Mouse (Mus musculus): Measurements from ENCODE around the gene Abhd6. TPM values are rescaled to one million over a fixed set of nuclear protein-coding genes. Genes with fewer than 3 reads are reported as not detected.
A peak's percentile ranks its signal among the peaks of the same experiment; 100 is the strongest.

Abhd6 gene
- polyA plus RNA-seq, 1 experiment from 2014 or later = 33.5 TPM

DNA sequence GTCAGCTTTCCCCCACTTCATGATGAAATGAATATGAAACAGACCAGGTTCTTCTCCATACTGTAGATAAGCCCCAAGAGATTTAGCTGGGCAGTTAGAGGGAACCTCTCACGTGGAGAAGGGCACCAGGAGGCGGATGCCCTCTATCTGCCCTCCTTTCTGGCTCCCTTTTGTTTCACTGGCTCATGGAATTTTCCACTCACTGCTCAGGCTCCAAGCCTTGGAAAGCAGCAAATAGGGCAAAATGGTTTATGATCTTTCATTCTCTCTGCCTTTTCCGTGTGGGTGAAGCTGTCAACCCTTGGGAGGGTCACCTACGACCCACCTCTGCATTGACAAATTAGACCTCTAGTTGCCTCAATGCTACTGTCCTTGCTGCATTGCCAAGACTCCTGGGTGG is 27.8 kb downstream of the Abhd6 start:
- Histone ChIP-seq H3K4me1 (ENCODE audit: control insufficient read depth, insufficient read depth, low read length) (peaks cover 2% of the 10 kb centered on the region; the same call in 1 of the 2 replicates), H3K4me2 (ENCODE audit: low read length) (no peak overlapping the region), H3K27ac (ENCODE audit: low read depth, low read length) (no peak overlapping the region), H3K9ac (ENCODE audit: low read length) (no peak overlapping the region), H3K9me3 (replicated peaks; ENCODE audit: control insufficient read depth, low read length) (no peaks in the 10 kb centered on the region), H3K27me3 (replicated peaks; ENCODE audit: control insufficient read depth, insufficient read depth, low read length) (no peaks in the 10 kb centered on the region), H3K36me3 (ENCODE audit: control insufficient read depth, insufficient read depth, low read length) (no peaks in the 10 kb centered on the region), H3K4me3 (ENCODE audit: low read depth, low read length) (no peak overlapping the region)
- no peak for DNase-seq (ENCODE audit: low spot score)
- no peak for ATAC-seq
- 67% methylated on average over 4 of the region's 4 CpGs for WGBS

DNA sequence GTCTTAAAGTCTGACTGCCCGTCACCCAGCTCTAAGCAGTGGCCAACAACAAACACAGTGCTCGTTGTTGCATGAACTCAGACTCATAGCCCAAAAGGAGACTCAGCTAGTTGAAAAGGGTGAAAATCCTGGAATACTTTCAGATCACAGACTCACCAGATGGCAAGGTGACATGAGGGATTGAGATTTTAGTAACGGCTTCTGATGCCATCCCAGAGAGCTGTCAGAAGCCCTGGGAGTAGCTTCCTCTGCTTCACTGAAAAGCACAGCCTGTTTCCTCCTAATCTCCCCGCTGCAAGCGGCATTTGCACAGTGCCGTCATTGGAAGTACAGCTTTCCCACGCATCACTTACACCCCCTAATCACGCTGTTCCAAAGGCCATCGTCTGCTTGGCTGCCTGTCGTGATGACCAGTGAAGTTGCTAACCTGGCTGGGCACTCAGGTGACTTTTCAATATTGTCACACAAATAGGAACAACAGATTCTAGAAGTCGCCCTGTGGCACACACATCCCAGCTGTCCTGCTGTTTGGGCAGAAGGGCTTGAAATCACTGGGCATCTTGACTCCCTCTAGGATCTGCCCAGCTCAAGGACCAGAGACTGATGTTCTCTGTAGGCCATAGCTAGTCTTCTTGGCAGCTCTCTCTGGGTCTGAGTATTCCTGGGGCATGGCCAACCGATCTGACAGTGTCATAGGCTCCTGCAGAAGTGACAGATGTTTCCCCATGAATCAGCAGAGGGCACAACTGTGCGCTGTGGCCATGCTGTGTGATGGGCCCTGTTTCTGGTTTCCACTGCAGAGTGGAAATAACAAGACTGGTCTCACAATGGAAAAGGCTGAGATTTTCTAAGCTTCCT is 29.6 kb downstream of the Abhd6 start:
- Histone ChIP-seq H3K9me3 (replicated peaks; ENCODE audit: control insufficient read depth, low read length) (no peaks in the 10 kb centered on the region), H3K9ac (ENCODE audit: low read length) (no peak overlapping the region), H3K4me2 (ENCODE audit: low read length) (no peak overlapping the region), H3K36me3 (ENCODE audit: control insufficient read depth, insufficient read depth, low read length) (no peaks in the 10 kb centered on the region), H3K4me1 (ENCODE audit: control insufficient read depth, insufficient read depth, low read length) (peaks cover 2% of the 10 kb centered on the region; the same call in 1 of the 2 replicates), H3K27me3 (replicated peaks; ENCODE audit: control insufficient read depth, insufficient read depth, low read length) (no peaks in the 10 kb centered on the region), H3K4me3 (ENCODE audit: low read depth, low read length) (no peak overlapping the region), H3K27ac (ENCODE audit: low read depth, low read length) (no peak overlapping the region)
- DNase-seq (ENCODE audit: low spot score) (peak; percentile 37), ATAC-seq (peak; percentile 55; the same call in 1 of the 2 replicates)
- 50% methylated on average over 13 of the region's 13 CpGs for WGBS

GRCm38 (mm10) chr14:8034561-8034960 is 31.9 kb downstream of the Abhd6 start:
- Histone ChIP-seq H3K27ac (ENCODE audit: low read depth, low read length) (no peak overlapping the region), H3K4me2 (ENCODE audit: low read length) (no peak overlapping the region), H3K4me1 (ENCODE audit: control insufficient read depth, insufficient read depth, low read length) (peaks cover 2% of the 10 kb centered on the region; the same call in 1 of the 2 replicates), H3K36me3 (ENCODE audit: control insufficient read depth, insufficient read depth, low read length) (no peaks in the 10 kb centered on the region), H3K9ac (ENCODE audit: low read length) (no peak overlapping the region), H3K4me3 (ENCODE audit: low read depth, low read length) (no peak overlapping the region), H3K9me3 (replicated peaks; ENCODE audit: control insufficient read depth, low read length) (no peaks in the 10 kb centered on the region), H3K27me3 (replicated peaks; ENCODE audit: control insufficient read depth, insufficient read depth, low read length) (no peaks in the 10 kb centered on the region)
- 82% methylated on average over 5 of the region's 5 CpGs for WGBS
- DNase-seq (ENCODE audit: low spot score) = no peak
- no peak for ATAC-seq

GRCm38 (mm10) chr14:8035951-8036350 is 33.2 kb downstream of the Abhd6 start:
- ATAC-seq (no peak), DNase-seq (ENCODE audit: low spot score) (no peak)
- Histone ChIP-seq H3K9me3 (replicated peaks; ENCODE audit: control insufficient read depth, low read length) (no peaks in the 10 kb centered on the region), H3K27me3 (replicated peaks; ENCODE audit: control insufficient read depth, insufficient read depth, low read length) (no peaks in the 10 kb centered on the region), H3K4me2 (ENCODE audit: low read length) (no peak overlapping the region), H3K27ac (ENCODE audit: low read depth, low read length) (no peak overlapping the region), H3K36me3 (ENCODE audit: control insufficient read depth, insufficient read depth, low read length) (no peaks in the 10 kb centered on the region), H3K4me3 (ENCODE audit: low read depth, low read length) (no peak overlapping the region), H3K4me1 (ENCODE audit: control insufficient read depth, insufficient read depth, low read length) (peaks cover 2% of the 10 kb centered on the region; the same call in 1 of the 2 replicates), H3K9ac (ENCODE audit: low read length) (no peak overlapping the region)
- 94% methylated on average over 6 of the region's 6 CpGs for WGBS

- DNase-seq (ENCODE audit: low spot score) (no peak), ATAC-seq (no peak)
- H3K4me2 ChIP-seq (ENCODE audit: low read length) = no peak overlapping the region
- H3K27ac ChIP-seq (ENCODE audit: low read depth, low read length) = no peak overlapping the region
- no peaks in the 10 kb centered on the region for H3K9me3 ChIP-seq (replicated peaks; ENCODE audit: control insufficient read depth, low read length)
- peaks cover 1% of the 10 kb centered on the region; the same call in 1 of the 2 replicates for H3K36me3 ChIP-seq (ENCODE audit: control insufficient read depth, insufficient read depth, low read length)
- peaks cover 2% of the 10 kb centered on the region; the same call in 1 of the 2 replicates for H3K4me1 ChIP-seq (ENCODE audit: control insufficient read depth, insufficient read depth, low read length)
- H3K27me3 ChIP-seq (replicated peaks; ENCODE audit: control insufficient read depth, insufficient read depth, low read length) = no peaks in the 10 kb centered on the region
- 67% methylated on average over 5 of the region's 5 CpGs for WGBS
- H3K4me3 ChIP-seq (ENCODE audit: low read depth, low read length) = no peak overlapping the region
- no peak overlapping the region for H3K9ac ChIP-seq (ENCODE audit: low read length)
Measured at GRCm38 (mm10) chr14:8036406-8036805, 33.7 kb downstream of the Abhd6 start.

DNA sequence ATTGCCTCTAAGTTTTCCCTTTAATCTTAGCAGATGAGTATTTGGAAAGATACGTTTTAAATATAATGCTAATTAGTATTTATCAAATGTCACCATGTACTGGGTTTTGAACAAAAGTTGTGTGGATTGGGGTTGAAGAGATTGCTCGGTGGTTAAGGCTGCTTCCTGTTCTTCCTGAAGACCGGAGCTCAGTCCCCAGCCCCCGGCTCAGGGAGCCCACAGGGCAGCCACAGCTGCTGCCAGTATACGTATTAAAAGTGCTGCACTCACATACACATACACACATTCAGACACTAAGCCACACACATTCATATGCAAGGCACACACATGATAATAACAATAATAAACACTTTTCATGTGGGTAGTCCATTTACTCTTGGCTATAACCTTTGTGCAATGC is 35.4 kb downstream of the Abhd6 start:
- H3K4me3 ChIP-seq (ENCODE audit: low read depth, low read length) = no peak overlapping the region
- no peak overlapping the region for H3K27ac ChIP-seq (ENCODE audit: low read depth, low read length)
- no peak for ATAC-seq
- H3K36me3 ChIP-seq (ENCODE audit: control insufficient read depth, insufficient read depth, low read length) = peaks cover 11% of the 10 kb centered on the region
- no peaks in the 10 kb centered on the region for H3K9me3 ChIP-seq (replicated peaks; ENCODE audit: control insufficient read depth, low read length)
- no peak for DNase-seq (ENCODE audit: low spot score)
- H3K9ac ChIP-seq (ENCODE audit: low read length) = no peak overlapping the region
- 83% methylated on average over 5 of the region's 5 CpGs for whole genome bisulfite sequencing
- no peaks in the 10 kb centered on the region for H3K4me1 ChIP-seq (ENCODE audit: control insufficient read depth, insufficient read depth, low read length)
- no peaks in the 10 kb centered on the region for H3K27me3 ChIP-seq (replicated peaks; ENCODE audit: control insufficient read depth, insufficient read depth, low read length)
- no peak overlapping the region for H3K4me2 ChIP-seq (ENCODE audit: low read length)

- WGBS = 83% methylated on average over 7 of the region's 7 CpGs
Measured at GRCm38 (mm10) chr14:8038791-8039448, 36.2 kb downstream of the Abhd6 start.

GRCm38 (mm10) chr14:8040179-8040578 is 37.5 kb downstream of the Abhd6 start:
- H3K9ac ChIP-seq (ENCODE audit: low read length) = no peak overlapping the region
- ATAC-seq (no peak), DNase-seq (ENCODE audit: low spot score) (no peak)
- no peaks in the 10 kb centered on the region for H3K4me1 ChIP-seq (ENCODE audit: control insufficient read depth, insufficient read depth, low read length)
- no peaks in the 10 kb centered on the region for H3K27me3 ChIP-seq (replicated peaks; ENCODE audit: control insufficient read depth, insufficient read depth, low read length)
- no peak overlapping the region for H3K4me3 ChIP-seq (ENCODE audit: low read depth, low read length)
- no peak overlapping the region for H3K4me2 ChIP-seq (ENCODE audit: low read length)
- WGBS = 81% methylated on average over 3 of the region's 3 CpGs
- peaks cover 16% of the 10 kb centered on the region for H3K36me3 ChIP-seq (ENCODE audit: control insufficient read depth, insufficient read depth, low read length)
- H3K27ac ChIP-seq (ENCODE audit: low read depth, low read length) = no peak overlapping the region
- H3K9me3 ChIP-seq (replicated peaks; ENCODE audit: control insufficient read depth, low read length) = no peaks in the 10 kb centered on the region

More at GRCm38 (mm10) chr14:8038791-8039448, 36.2 kb downstream of the Abhd6 start:
- ATAC-seq (no peak), DNase-seq (ENCODE audit: low spot score) (peak; percentile 2)
- Histone ChIP-seq H3K9ac (ENCODE audit: low read length) (no peak overlapping the region), H3K36me3 (ENCODE audit: control insufficient read depth, insufficient read depth, low read length) (peaks cover 11% of the 10 kb centered on the region), H3K9me3 (replicated peaks; ENCODE audit: control insufficient read depth, low read length) (no peaks in the 10 kb centered on the region), H3K4me2 (ENCODE audit: low read length) (no peak overlapping the region), H3K27ac (ENCODE audit: low read depth, low read length) (no peak overlapping the region), H3K4me1 (ENCODE audit: control insufficient read depth, insufficient read depth, low read length) (no peaks in the 10 kb centered on the region), H3K27me3 (replicated peaks; ENCODE audit: control insufficient read depth, insufficient read depth, low read length) (no peaks in the 10 kb centered on the region), H3K4me3 (ENCODE audit: low read depth, low read length) (no peak overlapping the region)
